11 mouse cellular contexts compared by ENCODE assay signal in genomic region chr19:37437289-37437606, GRCm38 (mm10). TPM values are rescaled to one million over a fixed set of nuclear protein-coding genes. Genes with fewer than 3 reads are reported as not detected.
DNase-seq lines count a peak whose midpoint lies in the region; ATAC-seq and TF ChIP-seq lines count a peak whose summit lies in the region.
"Had no signal": no experiment of that assay in that cellular context is flagged by ENCODE, and none has a peak within 500 bp of the region (broad histone marks: within the 10 kb centered on the region; RNA-seq: fewer than 3 reads in every experiment).

No protein-coding gene starts in this region.

- 13% methylated on average over 14 of the region's 14 CpGs for WGBS in heart, embryonic 11.5 days (ENCODE audit: insufficient replicate concordance)
- 19% methylated on average over 14 of the region's 14 CpGs for WGBS in lung, embryonic 16.5 days
- whole genome bisulfite sequencing in embryonic facial prominence, embryonic 11.5 days: 4% methylated on average over 14 of the region's 14 CpGs
- 32% methylated on average over 14 of the region's 14 CpGs for WGBS in small intestine, adult 2 months

- H3K4me2 ChIP-seq in heart, embryonic 11.5 days: peak overlapping the region; percentile 77
- H3K4me2 ChIP-seq in lung, embryonic 16.5 days (ENCODE audit: low read depth, low read length): peak overlapping the region; percentile 81
- H3K4me2 ChIP-seq in embryonic facial prominence, embryonic 11.5 days (ENCODE audit: low read depth, low read length): no peak overlapping the region
- H3K4me2 ChIP-seq: forebrain, embryonic 12.5 days; hindbrain, embryonic 12.5 days; neural tube, embryonic 12.5 days had no signal

- no peak overlapping the region for H3K4me3 ChIP-seq in heart, embryonic 11.5 days (ENCODE audit: low read depth, low read length)
- peak overlapping the region; percentile 74 for H3K4me3 ChIP-seq in lung, embryonic 16.5 days (ENCODE audit: low read length)
- H3K4me3 ChIP-seq in embryonic facial prominence, embryonic 11.5 days (ENCODE audit: low read depth, low read length): no peak overlapping the region
- 0 out of 2 replicates have a peak overlapping the region, but pooled peaks have one; percentile 12 for H3K4me3 ChIP-seq in small intestine, adult 2 months (ENCODE audit: low read depth, low read length)
- H3K4me3 ChIP-seq: forebrain, embryonic 12.5 days; hindbrain, embryonic 12.5 days; neural tube, embryonic 12.5 days had no signal

- H3K4me1 ChIP-seq in heart, embryonic 11.5 days (ENCODE audit: control insufficient read depth, insufficient read depth, low read length): no peaks in the 10 kb centered on the region; the same call in none of the 2 replicates
- peaks cover 11% of the 10 kb centered on the region; the same call in 1 of the 2 replicates for H3K4me1 ChIP-seq in lung, embryonic 16.5 days (replicated peaks; ENCODE audit: control insufficient read depth, insufficient read depth, low read length)
- H3K4me1 ChIP-seq in embryonic facial prominence, embryonic 11.5 days (ENCODE audit: control insufficient read depth, insufficient read depth, low read length): no peaks in the 10 kb centered on the region; the same call in 1 of the 2 replicates
- H3K4me1 ChIP-seq in small intestine, adult 2 months (ENCODE audit: control insufficient read depth, insufficient read depth, insufficient read length, low read length): peaks cover 8% of the 10 kb centered on the region

- TF ChIP-seq CTCF in small intestine, adult 2 months (IDR thresholded peaks at IDR 0.05; ENCODE audit: extremely low read depth, insufficient read length, insufficient replicate concordance, low read depth, low read length): no peak

- H3K9ac ChIP-seq in heart, embryonic 11.5 days (ENCODE audit: low read depth, low read length): no peak overlapping the region
- H3K9ac ChIP-seq in lung, embryonic 16.5 days (ENCODE audit: low read length): 0 out of 2 replicates have a peak overlapping the region, but pooled peaks have one; percentile 27
- H3K9ac ChIP-seq in embryonic facial prominence, embryonic 11.5 days (replicated peaks; ENCODE audit: low read length): no peak overlapping the region
- H3K9ac ChIP-seq: forebrain, embryonic 12.5 days; hindbrain, embryonic 12.5 days; neural tube, embryonic 12.5 days had no signal

- DNase-seq in heart, postnatal 25 days (ENCODE audit: low spot score): no peak
- DNase-seq in lung, postnatal 14 days: no peak
- peak; percentile 32 for DNase-seq in embryonic facial prominence, embryonic 11.5 days (ENCODE audit: low spot score)
- no peak for DNase-seq in left cerebral cortex, postnatal 4 days

- ATAC-seq in heart, embryonic 11.5 days (replicated peaks; ENCODE audit: insufficient number of reproducible peaks, low FRiP score, low TSS enrichment): no peak
- ATAC-seq in lung, embryonic 16.5 days (ENCODE audit: low read depth): no peak
- ATAC-seq in embryonic facial prominence, embryonic 11.5 days (replicated peaks; ENCODE audit: insufficient number of reproducible peaks, low FRiP score, low TSS enrichment, low read depth): no peak
- ATAC-seq in granulocyte monocyte progenitor cell, adult 5-6 weeks (replicated peaks; ENCODE audit: poor library complexity, severe bottlenecking): no peak

- intact Hi-C loops in heart, postnatal 25 days (cut with DNase I): loop anchor here (5.0 kb wide), 2 partner anchors 45 to 70 kb away; no protein-coding TSS in a partner anchor
- intact Hi-C loops in left cerebral cortex, postnatal 4 days (cut with DNase I): no loop called here

- H3K9me3 ChIP-seq in heart, embryonic 11.5 days (replicated peaks; ENCODE audit: control insufficient read depth, low read length): no peaks in the 10 kb centered on the region
- no peaks in the 10 kb centered on the region for H3K9me3 ChIP-seq in lung, embryonic 16.5 days (ENCODE audit: control insufficient read depth, low read length)
- H3K9me3 ChIP-seq in embryonic facial prominence, embryonic 11.5 days (replicated peaks; ENCODE audit: control insufficient read depth, low read length): no peaks in the 10 kb centered on the region
- H3K9me3 ChIP-seq: forebrain, embryonic 12.5 days; hindbrain, embryonic 12.5 days; neural tube, embryonic 12.5 days had no signal

- TF ChIP-seq POLR2A in small intestine, adult 2 months (IDR thresholded peaks at IDR 0.05; ENCODE audit: low read depth, low read length): no peak

- no peaks in the 10 kb centered on the region for H3K36me3 ChIP-seq in heart, embryonic 11.5 days (ENCODE audit: control insufficient read depth, insufficient read depth, low read length)
- no peaks in the 10 kb centered on the region for H3K36me3 ChIP-seq in lung, embryonic 16.5 days (ENCODE audit: control insufficient read depth, insufficient read depth, low read length)
- H3K36me3 ChIP-seq in embryonic facial prominence, embryonic 11.5 days (replicated peaks; ENCODE audit: control insufficient read depth, insufficient read depth, low read depth, low read length): no peaks in the 10 kb centered on the region
- 0 out of 2 replicates have a peak, but pooled peaks cover 3% of the 10 kb centered on the region for H3K36me3 ChIP-seq in small intestine, adult 2 months (ENCODE audit: control insufficient read depth, insufficient read depth, low read length)
- H3K36me3 ChIP-seq: forebrain, embryonic 12.5 days; hindbrain, embryonic 12.5 days; neural tube, embryonic 12.5 days had no signal

- no peak overlapping the region for H3K27ac ChIP-seq in heart, embryonic 11.5 days (ENCODE audit: low read depth, low read length)
- H3K27ac ChIP-seq in lung, embryonic 16.5 days (ENCODE audit: low read length): no peak overlapping the region
- H3K27ac ChIP-seq in embryonic facial prominence, embryonic 11.5 days (replicated peaks; ENCODE audit: low read depth, low read length): no peak overlapping the region
- H3K27ac ChIP-seq in small intestine, adult 2 months (ENCODE audit: insufficient read depth, low read depth, low read length): no peak overlapping the region
- H3K27ac ChIP-seq: forebrain, embryonic 12.5 days; hindbrain, embryonic 12.5 days; neural tube, embryonic 12.5 days had no signal

- peaks cover 61% of the 10 kb centered on the region for H3K27me3 ChIP-seq in heart, embryonic 11.5 days (ENCODE audit: control insufficient read depth, insufficient read depth, low read length)
- H3K27me3 ChIP-seq in lung, embryonic 16.5 days (ENCODE audit: control insufficient read depth, insufficient read depth, low read depth, low read length): peaks cover 50% of the 10 kb centered on the region
- H3K27me3 ChIP-seq in embryonic facial prominence, embryonic 11.5 days (ENCODE audit: control insufficient read depth, insufficient read depth, low read length): peaks cover 66% of the 10 kb centered on the region
- H3K27me3 ChIP-seq in small intestine, adult 2 months (ENCODE audit: control insufficient read depth, insufficient read depth, low read length): peaks cover 58% of the 10 kb centered on the region

RNA-seq across cellular contexts. Expression of gene Hhex, which starts 2.6 kb away (rescaled TPM):
- 10.9 and 13.4 TPM in 2 replicates for polyA plus RNA-seq in heart, embryonic 11.5 days (2014; fragmentation: Nextera tagmentation; extraction: Ambion mirVana)
- 1 to 10 TPM; 3.8 to 4.8 TPM for total RNA-seq in heart, postnatal 25 days (2021)
- polyA plus RNA-seq in lung, embryonic 16.5 days (2015; fragmentation: Nextera tagmentation; extraction: Ambion mirVana): 38.3 and 40.2 TPM in 2 replicates
- 3.9 and 4.0 TPM in 2 replicates for polyA plus RNA-seq in embryonic facial prominence, embryonic 11.5 days (2014; fragmentation: Nextera tagmentation; extraction: Ambion mirVana)
- polyA plus RNA-seq in small intestine, adult 2 months (2012; rRNA removed): 7.6 and 9.4 TPM in 2 replicates
- 1 to 10 TPM; 1.8 to 2.8 TPM for total RNA-seq in left cerebral cortex, postnatal 4 days (2021)
- 73.9 and 90.8 TPM in 2 replicates for total RNA-seq in granulocyte monocyte progenitor cell, adult 5-6 weeks (2014; fragmentation: Nextera tagmentation)
- 18.9 and 22.1 TPM in 2 replicates for total RNA-seq in granulocyte monocyte progenitor cell, adult 5-6 weeks (2017)

Comparison
In these comparisons a context has a peak if more than half of its experiments do, and no peak if none do; other contexts are left out.
1. H3K4me3 ChIP-seq: peak in lung, embryonic 16.5 days (single experiment) and small intestine, adult 2 months (single experiment); none in heart, embryonic 11.5 days (single experiment) and embryonic facial prominence, embryonic 11.5 days (single experiment).